Mouse (Mus musculus) neural tube, embryonic 12.5 days (tissue): ENCODE data around the gene Tshz2. TPM values are rescaled to one million over a fixed set of nuclear protein-coding genes. Genes with fewer than 3 reads are reported as not detected.

Experiments used
- ATAC-seq: fragments of 200-750 bp; cut with Nextera tagmentation; 2 replicates; pipeline ENCODE4 v1.8.0; 2017; ENCODE audit warnings: low read depth, mild to moderate bottlenecking, moderate TSS enrichment, moderate library complexity; ENCODE audit not compliant: low FRiP score
- H3K27ac ChIP-seq: fragments of 300-500 bp; sonication (generic); 2 replicates; pipeline ENCODE4 v1.5.1; 2016
- H3K27me3 ChIP-seq: fragments of 300-500 bp; sonication (generic); replicated peaks from 2 replicates; pipeline ENCODE4 v1.6.1; 2016; ENCODE audit warnings: mild to moderate bottlenecking
- H3K36me3 ChIP-seq: fragments of 300-500 bp; sonication (generic); 2 replicates; pipeline ENCODE4 v1.6.1; 2016; ENCODE audit warnings: mild to moderate bottlenecking
- H3K4me1 ChIP-seq: fragments of 300-500 bp; sonication (generic); 2 replicates; pipeline ENCODE4 v1.6.1; 2016
- H3K4me2 ChIP-seq: fragments of 300-500 bp; sonication (generic); replicated peaks from 2 replicates; pipeline ENCODE4 v1.6.1; 2016; ENCODE audit warnings: mild to moderate bottlenecking
- H3K4me3 ChIP-seq: fragments of 300-500 bp; sonication (generic); 2 replicates; pipeline ENCODE4 v1.5.1; 2016
- H3K9ac ChIP-seq: fragments of 300-500 bp; sonication (generic); 2 replicates; pipeline ENCODE4 v1.6.1; 2016; ENCODE audit warnings: mild to moderate bottlenecking
- H3K9me3 ChIP-seq: fragments of 300-500 bp; sonication (generic); 2 replicates; pipeline ENCODE4 v1.6.1; 2016; ENCODE audit warnings: mild to moderate bottlenecking
- WGBS: fragments of 180-500 bp; shearing (Covaris S2); methylation state at CpG from one replicate; pipeline ENCODE4 v1.1.7; 2016; 5-methylcytosine and 5-hydroxymethylcytosine counted together
- polyA plus RNA-seq: library from polyadenylated mRNA; unstranded; fragments of >200 nt; fragmentation: Nextera tagmentation; extraction: Ambion mirVana; gene quantifications from 2 replicates; pipeline ENCODE4 v1.2.1, GENCODE M21; 2016

Gene Tshz2
- polyA plus RNA-seq, 1 experiment from 2014 or later: 30.7 TPM

DNA sequence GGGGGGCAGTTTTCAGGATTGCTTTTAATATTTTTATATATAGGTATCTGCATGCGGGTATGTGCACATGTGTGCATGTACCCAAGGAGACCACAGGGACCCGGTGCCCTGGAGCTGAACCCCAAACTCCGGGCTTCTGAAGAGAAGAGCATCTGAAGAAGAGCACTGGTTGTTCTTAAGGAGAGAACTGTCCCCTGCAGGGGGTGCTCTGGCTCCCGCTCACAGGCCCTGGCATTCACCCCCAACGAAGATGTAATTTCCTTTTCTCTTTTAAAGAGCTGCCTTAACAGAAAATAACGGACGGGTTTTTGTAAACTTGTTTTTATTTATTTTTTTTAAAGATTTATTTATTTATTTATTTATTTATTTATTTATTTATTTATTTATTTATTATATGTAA is 469.1 kb downstream of the Tshz2 start:
- WGBS: 73% methylated on average over 7 of the region's 7 CpGs
- no peak for ATAC-seq
- H3K9ac ChIP-seq: no peak overlapping the region
- peaks cover 2% of the 10 kb centered on the region for H3K36me3 ChIP-seq
- H3K4me1 ChIP-seq: no peaks in the 10 kb centered on the region
- no peaks in the 10 kb centered on the region for H3K27me3 ChIP-seq
- no peaks in the 10 kb centered on the region for H3K9me3 ChIP-seq
- H3K27ac ChIP-seq: no peak overlapping the region
- no peak overlapping the region for H3K4me3 ChIP-seq
- H3K4me2 ChIP-seq: no peak overlapping the region

DNA sequence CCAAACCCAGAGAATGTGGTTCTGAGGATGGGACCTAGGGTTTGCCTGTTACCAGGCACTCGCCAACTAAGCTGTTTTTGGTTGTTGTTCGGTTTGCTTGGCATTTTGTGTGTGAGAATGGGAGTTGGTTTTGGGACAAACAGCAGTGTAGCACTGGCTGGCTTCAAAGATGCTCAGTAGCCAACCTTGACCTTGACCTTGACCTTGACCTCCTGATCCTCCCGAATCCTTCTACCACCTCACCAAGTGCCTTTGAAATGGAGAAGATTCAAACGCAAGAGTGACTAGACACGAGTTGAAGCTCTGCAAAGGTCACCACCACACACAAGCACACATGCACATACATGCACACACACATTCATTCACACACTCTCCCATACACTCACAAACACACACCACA is 470.5 kb downstream of the Tshz2 start:
- H3K36me3 ChIP-seq: peaks cover 12% of the 10 kb centered on the region
- H3K9ac ChIP-seq: no peak overlapping the region
- H3K4me3 ChIP-seq: no peak overlapping the region
- no peak overlapping the region for H3K4me2 ChIP-seq
- H3K27me3 ChIP-seq: no peaks in the 10 kb centered on the region
- no peaks in the 10 kb centered on the region for H3K4me1 ChIP-seq
- H3K27ac ChIP-seq: no peak overlapping the region
- 87% methylated on average over 5 of the region's 5 CpGs for WGBS
- H3K9me3 ChIP-seq: no peaks in the 10 kb centered on the region
- ATAC-seq: no peak

DNA sequence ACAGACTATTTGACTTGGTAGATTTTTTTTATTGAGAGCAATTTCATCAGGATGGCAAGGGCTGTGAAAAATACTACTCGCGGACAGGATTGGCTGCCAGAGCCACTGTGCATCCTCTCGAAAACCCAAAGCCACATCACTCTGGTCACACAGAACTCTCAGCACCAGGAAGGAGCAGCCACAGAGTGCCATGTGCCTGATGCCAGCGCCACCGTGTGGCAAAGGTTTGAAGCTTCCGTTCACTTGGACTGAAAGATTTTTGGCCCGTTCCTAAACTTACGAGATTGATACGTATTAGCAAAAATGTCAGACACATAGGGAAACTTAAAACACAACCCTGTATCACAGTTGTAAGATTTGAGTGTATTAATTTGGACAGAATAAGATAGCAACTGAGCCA is 471.0 kb downstream of the Tshz2 start:
- Histone ChIP-seq H3K9ac (no peak overlapping the region), H3K27ac (no peak overlapping the region), H3K4me2 (no peak overlapping the region), H3K36me3 (peaks cover 12% of the 10 kb centered on the region), H3K4me1 (no peaks in the 10 kb centered on the region), H3K27me3 (no peaks in the 10 kb centered on the region), H3K4me3 (no peak overlapping the region), H3K9me3 (no peaks in the 10 kb centered on the region)
- no peak for ATAC-seq
- WGBS: 57% methylated on average over 9 of the region's 9 CpGs

DNA sequence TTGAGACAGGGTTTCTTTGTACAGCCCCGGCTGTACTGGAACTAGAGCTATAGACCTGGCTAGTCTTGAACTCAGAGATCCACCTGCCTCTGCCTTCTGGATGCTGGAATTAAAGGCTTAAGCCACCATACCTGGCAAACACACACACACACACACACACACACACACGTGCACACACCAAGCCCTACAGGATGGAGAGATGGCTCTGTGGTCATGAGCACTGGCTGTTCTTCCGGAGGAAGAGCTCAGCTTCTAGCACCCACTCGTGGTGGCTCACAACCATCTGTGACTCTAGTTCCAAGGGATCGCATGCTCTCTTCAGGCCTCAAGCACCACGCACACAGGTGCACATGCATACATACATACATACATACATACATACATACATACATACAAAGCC is 471.6 kb downstream of the Tshz2 start:
- no peak overlapping the region for H3K9ac ChIP-seq
- H3K9me3 ChIP-seq: no peaks in the 10 kb centered on the region
- H3K27me3 ChIP-seq: no peaks in the 10 kb centered on the region
- ATAC-seq: no peak
- H3K4me2 ChIP-seq: no peak overlapping the region
- H3K4me3 ChIP-seq: no peak overlapping the region
- no peaks in the 10 kb centered on the region for H3K4me1 ChIP-seq
- H3K36me3 ChIP-seq: peaks cover 12% of the 10 kb centered on the region
- no peak overlapping the region for H3K27ac ChIP-seq
- 90% methylated on average over 6 of the region's 6 CpGs for WGBS

DNA sequence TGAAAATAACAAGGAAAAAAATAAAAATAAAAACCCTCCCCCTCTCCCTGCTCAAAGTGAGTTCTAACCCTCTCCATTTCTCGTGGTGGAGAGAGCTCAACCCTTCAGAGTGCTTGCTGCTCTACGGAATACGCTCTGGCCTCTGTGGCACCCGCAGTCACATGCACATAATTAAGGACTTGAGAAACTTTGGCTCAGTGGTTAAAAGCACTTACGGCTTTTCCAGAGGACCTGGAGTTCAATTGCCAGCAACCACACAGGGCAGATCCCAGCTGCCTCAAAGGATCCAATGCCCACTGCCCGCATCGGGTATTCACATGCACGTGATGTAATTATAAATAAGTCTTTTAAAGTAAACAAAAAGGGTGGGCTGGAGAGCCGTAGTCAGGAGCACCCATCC is 473.2 kb downstream of the Tshz2 start:
- ATAC-seq: no peak

DNA sequence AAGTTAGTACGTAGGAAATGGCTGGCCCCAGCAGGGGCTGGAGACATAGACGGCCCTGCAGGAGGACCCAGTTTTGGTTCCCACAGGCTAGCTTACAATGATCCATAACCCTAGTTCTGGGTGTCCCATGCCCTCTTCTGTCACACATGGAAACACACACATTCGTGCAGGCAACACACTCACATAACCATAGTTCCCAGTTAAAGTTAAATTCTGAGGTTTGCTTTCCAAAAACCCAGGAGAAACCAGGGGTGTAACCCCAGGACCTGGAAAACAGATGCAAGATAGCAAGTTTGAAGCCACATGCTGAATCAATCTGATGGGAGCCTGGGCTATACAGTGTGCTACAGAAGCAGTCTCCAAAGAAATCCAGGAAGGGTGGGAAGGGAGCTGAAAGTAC is 475.0 kb downstream of the Tshz2 start:
- Histone ChIP-seq H3K9me3 (no peaks in the 10 kb centered on the region), H3K4me1 (no peaks in the 10 kb centered on the region; the same call in 1 of the 2 replicates), H3K27me3 (no peaks in the 10 kb centered on the region), H3K9ac (no peak overlapping the region), H3K4me2 (no peak overlapping the region), H3K27ac (no peak overlapping the region), H3K36me3 (peaks cover 31% of the 10 kb centered on the region), H3K4me3 (no peak overlapping the region)
- 86% methylated on average over 3 of the region's 3 CpGs for WGBS
- no peak for ATAC-seq

More for the DNA sequence above, 473.2 kb downstream of the Tshz2 start:
- no peak overlapping the region for H3K4me2 ChIP-seq
- H3K36me3 ChIP-seq: peaks cover 18% of the 10 kb centered on the region
- 81% methylated on average over 9 of the region's 9 CpGs for WGBS
- no peak overlapping the region for H3K27ac ChIP-seq
- H3K4me1 ChIP-seq: no peaks in the 10 kb centered on the region; the same call in 1 of the 2 replicates
- H3K9me3 ChIP-seq: no peaks in the 10 kb centered on the region
- H3K27me3 ChIP-seq: no peaks in the 10 kb centered on the region
- no peak overlapping the region for H3K4me3 ChIP-seq
- H3K9ac ChIP-seq: no peak overlapping the region

DNA sequence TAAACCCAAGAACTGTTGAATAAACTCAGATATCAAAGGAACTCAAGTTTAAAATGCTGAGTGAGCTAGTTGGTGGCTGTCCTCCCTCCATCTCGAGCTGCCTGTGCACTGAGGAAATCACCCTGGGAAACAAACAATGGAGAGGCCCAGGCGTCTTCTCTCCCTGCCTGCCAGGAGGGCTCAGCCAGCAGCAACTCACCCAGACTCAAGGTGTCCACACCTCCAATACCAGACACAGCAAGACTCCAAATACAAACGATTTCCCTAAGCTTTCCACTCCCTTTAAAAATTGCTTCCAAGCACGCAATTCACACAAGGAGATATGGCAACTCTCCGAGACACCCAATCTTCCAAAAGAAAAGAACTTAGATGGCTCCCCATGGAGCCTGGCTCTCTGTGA is 476.7 kb downstream of the Tshz2 start:
- Histone ChIP-seq H3K4me3 (no peak overlapping the region), H3K9me3 (no peaks in the 10 kb centered on the region), H3K4me1 (peaks cover 5% of the 10 kb centered on the region; the same call in 1 of the 2 replicates), H3K4me2 (no peak overlapping the region), H3K9ac (no peak overlapping the region), H3K27me3 (no peaks in the 10 kb centered on the region), H3K27ac (no peak overlapping the region), H3K36me3 (peaks cover 44% of the 10 kb centered on the region)
- 41% methylated on average over 5 of the region's 5 CpGs for WGBS
- no peak for ATAC-seq

DNA sequence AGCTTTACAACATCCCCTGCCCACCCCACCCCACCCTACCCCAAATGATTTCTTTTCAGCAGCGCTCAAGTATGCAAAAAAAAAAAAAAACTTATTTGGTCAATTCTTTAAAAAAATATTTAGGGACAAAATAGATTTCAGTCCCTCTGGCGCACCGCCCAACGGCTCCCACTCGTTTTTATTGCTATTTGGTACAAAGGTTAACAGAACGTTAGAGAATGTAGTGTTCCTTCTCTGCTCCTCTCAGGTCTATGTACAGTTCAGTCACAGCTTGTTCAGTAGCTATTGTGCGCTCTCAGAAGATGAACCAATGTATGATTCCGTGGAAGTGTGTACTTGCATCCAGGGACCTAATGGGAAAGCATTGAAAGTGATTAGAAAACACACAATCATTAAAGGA is 477.5 kb downstream of the Tshz2 start:
- H3K4me1 ChIP-seq: peaks cover 5% of the 10 kb centered on the region; the same call in 1 of the 2 replicates
- no peak overlapping the region for H3K4me2 ChIP-seq
- H3K27me3 ChIP-seq: no peaks in the 10 kb centered on the region
- WGBS: 88% methylated on average over 8 of the region's 8 CpGs
- H3K36me3 ChIP-seq: peaks cover 52% of the 10 kb centered on the region
- no peak overlapping the region for H3K27ac ChIP-seq
- H3K9me3 ChIP-seq: no peaks in the 10 kb centered on the region
- ATAC-seq: no peak
- no peak overlapping the region for H3K9ac ChIP-seq
- no peak overlapping the region for H3K4me3 ChIP-seq

DNA sequence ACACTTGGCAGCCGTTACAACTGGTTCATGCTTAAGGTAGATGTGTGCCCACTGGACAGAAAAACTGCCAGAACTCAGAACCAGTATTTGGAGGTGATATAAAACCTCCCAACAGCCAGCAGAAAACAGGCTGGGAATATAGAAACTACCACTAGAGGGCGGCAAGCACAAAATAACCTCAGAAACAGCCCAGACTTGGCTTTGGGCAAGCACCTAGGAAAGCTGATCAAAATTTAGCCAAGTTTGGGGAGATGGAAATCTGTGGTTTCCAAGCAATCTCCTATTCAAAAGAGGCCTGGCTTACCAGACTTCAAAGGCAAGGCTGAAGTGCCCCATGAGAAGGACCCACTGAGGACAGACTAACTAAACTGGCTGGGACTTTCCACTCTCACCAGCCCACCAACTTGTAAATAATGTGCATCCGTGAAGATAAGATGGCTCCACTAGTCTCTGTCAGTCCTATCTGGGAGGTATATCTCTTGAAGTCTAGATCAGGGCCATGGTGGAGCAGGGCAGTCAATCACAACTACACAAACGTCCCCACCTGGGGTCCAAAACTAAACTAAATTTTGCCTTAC is 484.0 kb downstream of the Tshz2 start:
- ATAC-seq: no peak

DNA sequence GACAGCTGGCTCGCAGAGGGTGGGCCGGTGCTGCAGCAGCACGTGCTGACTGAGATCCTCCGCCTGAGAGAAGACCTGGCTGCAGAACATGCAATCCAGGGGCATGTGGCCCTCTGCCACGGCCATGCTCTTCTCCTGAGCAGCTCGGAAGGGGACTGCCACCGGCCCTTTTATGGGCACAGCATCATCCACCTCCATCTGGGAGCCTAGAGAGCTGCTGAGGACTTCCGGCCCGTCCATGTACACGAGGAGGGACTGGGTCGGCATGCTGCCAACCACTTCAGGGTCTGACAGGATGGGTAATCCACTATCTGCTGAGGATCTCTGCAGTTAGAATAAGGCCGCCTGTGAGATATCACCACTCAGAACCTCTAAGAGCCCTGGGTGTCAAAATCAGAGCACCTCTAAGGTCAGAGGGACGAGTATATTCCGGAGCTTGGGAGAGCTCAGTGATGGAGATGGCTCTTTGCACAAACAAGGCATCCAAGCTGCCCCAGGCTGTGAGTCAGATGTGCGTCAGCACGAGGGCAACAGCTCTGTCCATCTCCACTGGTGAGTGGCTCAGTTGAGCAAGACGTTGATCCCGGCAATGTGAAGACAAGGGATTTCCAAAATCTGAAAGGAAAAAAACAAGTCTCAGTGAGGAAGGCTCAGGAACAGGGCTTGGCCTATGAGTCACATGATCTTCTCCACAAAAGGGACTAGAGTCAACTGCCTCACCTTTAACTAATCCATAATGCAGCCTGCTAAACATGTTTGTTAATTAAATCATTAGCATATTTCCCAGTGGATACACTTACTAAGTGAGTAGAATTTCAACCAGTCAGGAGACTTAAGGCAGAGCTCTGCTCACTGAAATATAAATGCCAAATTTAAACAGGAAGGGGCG is 487.6 kb downstream of the Tshz2 start:
- ATAC-seq: no peak
- Histone ChIP-seq H3K4me1 (peaks cover 6% of the 10 kb centered on the region), H3K27ac (no peak overlapping the region), H3K4me2 (no peak overlapping the region), H3K9ac (no peak overlapping the region), H3K9me3 (no peaks in the 10 kb centered on the region), H3K27me3 (no peaks in the 10 kb centered on the region), H3K36me3 (peaks cover 37% of the 10 kb centered on the region), H3K4me3 (no peak overlapping the region)
- WGBS: 92% methylated on average over 19 of the region's 19 CpGs

More for the DNA sequence above, 484.0 kb downstream of the Tshz2 start:
- H3K4me3 ChIP-seq: no peak overlapping the region
- H3K4me2 ChIP-seq: no peak overlapping the region
- H3K9me3 ChIP-seq: no peaks in the 10 kb centered on the region
- peaks cover 60% of the 10 kb centered on the region for H3K36me3 ChIP-seq
- peaks cover 5% of the 10 kb centered on the region; the same call in 1 of the 2 replicates for H3K4me1 ChIP-seq
- 53% methylated on average over 4 of the region's 4 CpGs for WGBS
- no peaks in the 10 kb centered on the region for H3K27me3 ChIP-seq
- no peak overlapping the region for H3K27ac ChIP-seq
- no peak overlapping the region for H3K9ac ChIP-seq
